Mouse (Mus musculus): Measurements from ENCODE around the gene Camk2b. TPM values are rescaled to one million over a fixed set of nuclear protein-coding genes. Genes with fewer than 3 reads are reported as not detected.

Camk2b gene
- polyA plus RNA-seq, 1 experiment from 2014 or later: 0.59 TPM

DNA sequence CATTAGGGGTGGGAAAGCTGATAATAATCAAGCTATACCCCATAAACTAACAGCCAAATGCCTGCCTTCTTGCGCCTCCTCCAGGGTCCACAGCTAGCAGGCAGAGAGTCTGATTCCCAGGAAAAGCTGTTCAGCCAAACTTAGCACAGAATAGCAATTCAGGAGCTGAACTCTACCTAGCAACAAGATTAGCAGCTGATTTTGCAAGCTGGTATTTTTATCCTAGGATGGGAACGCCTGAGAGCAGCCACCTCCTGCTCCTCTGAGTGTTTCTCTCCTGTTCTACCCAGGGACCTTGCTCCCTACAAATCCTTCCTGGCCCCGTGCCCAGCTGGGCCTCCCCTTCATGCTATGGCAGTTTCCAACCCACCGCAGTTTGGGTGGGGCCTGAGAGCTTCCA, 20.8 kb upstream of the Camk2b start:
- 46% methylated on average over 4 of the region's 4 CpGs for WGBS
- no peak for TF ChIP-seq CTCF (IDR thresholded peaks at IDR 0.05; ENCODE audit: low read depth)

DNA sequence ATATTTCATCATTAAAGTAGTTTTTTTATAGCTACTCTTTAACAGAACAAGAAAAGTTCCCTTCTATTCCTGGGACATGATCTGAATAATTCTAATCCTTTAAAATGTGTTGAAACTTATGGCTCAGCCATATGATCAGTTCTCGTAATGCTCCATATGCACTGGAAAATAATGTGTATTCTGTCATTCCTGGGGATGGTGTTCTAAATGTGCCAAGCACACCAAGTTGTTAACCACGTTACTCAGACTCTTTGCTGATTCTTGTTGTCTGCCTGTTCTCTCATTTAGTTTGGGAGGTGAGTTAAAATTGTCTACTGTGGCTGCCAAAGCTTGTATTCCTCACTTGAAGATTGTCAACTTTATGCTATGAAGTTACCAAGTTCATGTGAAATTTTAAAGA, 12.6 kb upstream of the Camk2b start:
- no peak for TF ChIP-seq CTCF (IDR thresholded peaks at IDR 0.05; ENCODE audit: low read depth)
- ATAC-seq (ENCODE audit: insufficient read depth) (no peak), DNase-seq (no peak)
- Histone ChIP-seq H3K9me3 (ENCODE audit: low read depth, low read length) (no peaks in the 10 kb centered on the region), H3K9ac (no peak overlapping the region), H3K27ac (ENCODE audit: low read depth) (no peak overlapping the region), H3K4me3 (ENCODE audit: low read depth, low read length) (no peak overlapping the region), H3K4me1 (ENCODE audit: insufficient read depth) (no peaks in the 10 kb centered on the region), H3K36me3 (ENCODE audit: insufficient read depth) (no peaks in the 10 kb centered on the region), H3K4me2 (no peak overlapping the region), H3K27me3 (ENCODE audit: insufficient read depth, low read length) (no peaks in the 10 kb centered on the region)
- WGBS: 83% methylated on average over 2 of the region's 2 CpGs

More for the DNA sequence above, 20.8 kb upstream of the Camk2b start:
- H3K9me3 ChIP-seq (ENCODE audit: low read depth, low read length): no peaks in the 10 kb centered on the region
- no peak overlapping the region for H3K4me2 ChIP-seq
- H3K27ac ChIP-seq (ENCODE audit: low read depth): no peak overlapping the region
- no peaks in the 10 kb centered on the region for H3K4me1 ChIP-seq (ENCODE audit: insufficient read depth)
- ATAC-seq (ENCODE audit: insufficient read depth) (no peak), DNase-seq (peak; percentile 14)
- H3K36me3 ChIP-seq (ENCODE audit: insufficient read depth): no peaks in the 10 kb centered on the region
- H3K9ac ChIP-seq: no peak overlapping the region
- H3K4me3 ChIP-seq (ENCODE audit: low read depth, low read length): no peak overlapping the region
- H3K27me3 ChIP-seq (ENCODE audit: insufficient read depth, low read length): no peaks in the 10 kb centered on the region

DNA sequence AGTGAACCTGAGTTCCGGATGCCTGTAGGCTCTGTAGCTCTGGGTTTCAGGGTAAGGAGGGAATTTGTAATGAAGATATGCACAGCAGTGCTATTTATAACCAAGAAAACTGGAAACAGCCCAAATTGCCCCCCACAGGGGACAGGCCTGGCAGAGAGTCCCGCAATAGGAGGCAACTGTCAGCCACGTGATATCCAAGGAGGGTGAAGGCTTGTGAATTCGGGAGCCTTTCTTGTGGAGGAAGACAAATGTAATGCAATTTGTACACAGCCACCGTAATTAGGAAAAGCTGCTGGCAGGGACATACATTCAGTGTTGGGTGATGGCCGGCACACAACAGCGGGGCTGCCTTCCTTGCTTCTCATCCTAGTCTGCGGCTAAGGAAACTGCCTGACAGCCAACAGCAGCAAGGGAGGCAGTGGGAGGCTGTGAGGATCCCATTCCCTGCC, 9.5 kb upstream of the Camk2b start:
- Histone ChIP-seq H3K4me3 (ENCODE audit: low read depth, low read length) (no peak overlapping the region), H3K4me2 (no peak overlapping the region), H3K9me3 (ENCODE audit: low read depth, low read length) (no peaks in the 10 kb centered on the region), H3K27ac (ENCODE audit: low read depth) (no peak overlapping the region), H3K4me1 (ENCODE audit: insufficient read depth) (no peaks in the 10 kb centered on the region), H3K36me3 (ENCODE audit: insufficient read depth) (no peaks in the 10 kb centered on the region), H3K9ac (no peak overlapping the region), H3K27me3 (ENCODE audit: insufficient read depth, low read length) (no peaks in the 10 kb centered on the region)
- 50% methylated on average over 8 of the region's 8 CpGs for WGBS
- no peak for TF ChIP-seq CTCF (IDR thresholded peaks at IDR 0.05; ENCODE audit: low read depth)
- DNase-seq: peak; percentile 55
- peak; percentile 56; the same call in 1 of the 2 replicates for ATAC-seq (ENCODE audit: insufficient read depth)

DNA sequence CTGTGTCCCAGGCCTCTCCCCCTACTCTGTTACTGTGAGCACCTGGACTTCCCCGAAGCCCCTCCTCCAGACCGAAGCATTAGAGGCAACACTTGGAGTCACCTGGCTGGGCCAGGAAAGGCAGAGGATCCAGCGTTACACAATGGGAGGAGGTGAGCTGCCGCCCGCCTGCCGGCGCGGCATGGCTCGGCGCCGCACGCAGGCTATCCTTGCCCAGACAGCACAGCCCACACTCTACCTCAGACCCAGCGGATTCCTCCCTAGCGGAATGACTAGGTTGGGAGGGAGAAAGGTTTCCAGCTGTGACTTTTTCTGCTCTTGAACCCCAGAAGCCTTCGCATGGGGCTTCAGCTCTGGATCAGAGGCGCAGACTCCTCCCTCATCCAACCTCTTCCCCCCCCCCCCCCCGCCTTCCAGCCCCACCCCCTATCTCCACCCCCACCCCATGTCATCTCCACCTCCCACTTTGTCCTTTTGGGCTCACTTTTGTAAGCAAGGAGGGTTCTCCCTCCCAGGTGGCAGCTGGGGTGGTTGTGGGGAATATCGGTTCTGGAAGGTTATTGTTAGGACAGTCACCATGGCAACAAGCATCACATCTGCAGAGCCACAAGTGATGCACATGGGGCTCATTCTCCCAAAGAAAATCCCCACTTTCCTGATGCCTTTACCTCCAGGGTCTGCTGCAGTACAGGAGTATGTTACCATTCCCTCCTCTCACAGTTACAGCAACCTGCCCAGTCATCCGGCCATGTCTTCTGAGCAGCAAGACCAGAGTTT, 2.2 kb upstream of the Camk2b start:
- Histone ChIP-seq H3K9me3 (ENCODE audit: low read depth, low read length) (no peaks in the 10 kb centered on the region), H3K27ac (ENCODE audit: low read depth) (no peak overlapping the region), H3K4me1 (ENCODE audit: insufficient read depth) (no peaks in the 10 kb centered on the region), H3K4me3 (ENCODE audit: low read depth, low read length) (no peak overlapping the region), H3K9ac (no peak overlapping the region), H3K4me2 (no peak overlapping the region), H3K27me3 (ENCODE audit: insufficient read depth, low read length) (peaks cover 59% of the 10 kb centered on the region), H3K36me3 (ENCODE audit: insufficient read depth) (no peaks in the 10 kb centered on the region)
- TF ChIP-seq CTCF (IDR thresholded peaks at IDR 0.05; ENCODE audit: low read depth): no peak
- WGBS: 8% methylated on average over 18 of the region's 19 CpGs
- DNase-seq: peak; percentile 12
- no peak for ATAC-seq (ENCODE audit: insufficient read depth)

DNA sequence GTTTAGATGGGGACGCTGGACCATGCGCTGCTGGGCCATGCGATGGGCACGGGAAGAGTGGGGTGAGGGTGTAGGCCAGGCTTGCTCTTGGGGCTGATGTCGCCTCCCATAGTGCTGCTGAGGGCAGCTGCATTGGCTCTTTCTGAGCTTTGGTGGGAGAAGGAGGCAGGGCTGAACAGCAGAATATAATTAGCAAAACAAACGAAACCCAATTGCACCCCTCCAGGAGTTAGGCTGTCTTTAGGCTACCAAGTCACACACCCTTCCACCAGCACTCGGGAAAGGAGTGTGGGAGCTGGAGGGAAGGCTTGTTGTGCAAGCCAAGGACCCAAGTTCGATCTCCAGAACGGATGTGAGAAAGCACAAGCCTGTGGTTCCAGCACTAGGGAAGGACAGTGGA, 998 bp upstream of the Camk2b start:
- Histone ChIP-seq H3K4me3 (ENCODE audit: low read depth, low read length) (no peak overlapping the region), H3K4me1 (ENCODE audit: insufficient read depth) (no peaks in the 10 kb centered on the region), H3K9me3 (ENCODE audit: low read depth, low read length) (no peaks in the 10 kb centered on the region), H3K27ac (ENCODE audit: low read depth) (no peak overlapping the region), H3K4me2 (no peak overlapping the region), H3K27me3 (ENCODE audit: insufficient read depth, low read length) (peaks cover 71% of the 10 kb centered on the region), H3K36me3 (ENCODE audit: insufficient read depth) (no peaks in the 10 kb centered on the region), H3K9ac (no peak overlapping the region)
- TF ChIP-seq CTCF (IDR thresholded peaks at IDR 0.05; ENCODE audit: low read depth): no peak
- WGBS: 47% methylated on average over 9 of the region's 9 CpGs
- ATAC-seq (ENCODE audit: insufficient read depth): no peak
- DNase-seq: no peak

DNA sequence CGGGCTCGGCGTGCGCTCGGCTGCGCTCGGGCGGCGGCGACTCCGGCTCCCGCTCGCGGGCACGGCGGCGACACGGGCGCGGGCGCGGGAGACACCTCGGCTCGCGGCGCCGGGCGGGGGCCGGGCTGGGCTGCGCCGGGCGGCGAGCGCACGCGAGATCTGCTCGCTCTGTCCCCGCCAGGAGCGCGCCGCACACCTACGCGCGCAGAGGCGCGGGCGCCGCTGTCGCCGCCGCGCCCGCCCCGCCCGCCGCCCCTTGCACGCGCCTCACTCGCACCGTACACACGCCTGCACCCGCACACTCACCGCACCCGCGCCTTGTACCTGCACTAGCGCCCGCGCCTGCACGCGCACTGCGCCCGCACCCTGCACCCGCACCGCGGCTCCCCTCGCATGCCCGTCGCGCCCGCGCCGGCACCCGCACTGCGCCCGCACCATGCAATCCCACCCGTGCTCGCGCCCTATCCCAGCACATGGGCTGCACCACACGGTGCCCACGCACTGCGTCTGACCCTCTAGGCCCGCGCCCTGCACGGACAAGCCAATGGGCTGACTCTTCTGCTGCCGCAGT, 526 bp downstream of the Camk2b start:
- under 1% methylated on average over 71 of the region's 95 CpGs for WGBS
- Histone ChIP-seq H3K4me3 (ENCODE audit: low read depth, low read length) (peak overlapping the region; percentile 47), H3K9me3 (ENCODE audit: low read depth, low read length) (no peaks in the 10 kb centered on the region), H3K9ac (peak overlapping the region; percentile 29), H3K27ac (ENCODE audit: low read depth) (no peak overlapping the region), H3K36me3 (ENCODE audit: insufficient read depth) (no peaks in the 10 kb centered on the region), H3K4me2 (peak overlapping the region; percentile 84), H3K4me1 (ENCODE audit: insufficient read depth) (no peaks in the 10 kb centered on the region), H3K27me3 (ENCODE audit: insufficient read depth, low read length) (peaks cover 71% of the 10 kb centered on the region)
- DNase-seq (peak; percentile 20), ATAC-seq (ENCODE audit: insufficient read depth) (0 out of 2 replicates have a peak, but pooled peaks have one; percentile 24)
- no peak for TF ChIP-seq CTCF (IDR thresholded peaks at IDR 0.05; ENCODE audit: low read depth)

DNA sequence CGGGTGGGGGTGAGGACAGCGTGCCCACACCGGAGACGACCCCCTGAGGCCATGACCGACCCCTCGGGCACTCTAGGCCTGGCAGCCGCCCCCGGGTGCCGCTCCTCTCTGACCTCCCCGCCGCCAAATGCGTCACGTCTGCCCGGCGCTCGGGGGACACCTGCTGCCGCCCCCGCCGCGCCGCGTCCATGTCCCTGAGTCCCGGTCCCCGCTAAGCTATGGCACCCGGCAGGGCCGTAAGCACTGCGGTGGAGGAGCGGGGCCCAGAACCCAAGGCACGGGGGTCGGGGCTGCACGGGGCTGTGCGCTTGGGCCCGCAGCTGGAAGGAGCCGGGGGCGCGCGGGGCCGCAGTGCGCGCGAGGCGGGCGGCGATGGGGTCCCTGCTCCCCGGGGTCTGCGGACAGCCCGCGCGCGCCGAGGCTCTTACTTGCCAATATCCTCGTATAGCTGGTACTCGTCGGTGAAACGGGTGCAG, 1.1 kb downstream of the Camk2b start:
- DNase-seq: no peak
- Histone ChIP-seq H3K27ac (ENCODE audit: low read depth) (no peak overlapping the region), H3K9ac (peak overlapping the region; percentile 29), H3K27me3 (ENCODE audit: insufficient read depth, low read length) (peaks cover 71% of the 10 kb centered on the region), H3K4me3 (ENCODE audit: low read depth, low read length) (peak overlapping the region; percentile 47), H3K4me2 (peak overlapping the region; percentile 84), H3K9me3 (ENCODE audit: low read depth, low read length) (no peaks in the 10 kb centered on the region), H3K36me3 (ENCODE audit: insufficient read depth) (no peaks in the 10 kb centered on the region), H3K4me1 (ENCODE audit: insufficient read depth) (no peaks in the 10 kb centered on the region)
- ATAC-seq (ENCODE audit: insufficient read depth): no peak; the same call in 1 of the 2 replicates
- 0% methylated on average over 53 of the region's 55 CpGs for WGBS
- TF ChIP-seq CTCF (IDR thresholded peaks at IDR 0.05; ENCODE audit: low read depth): no peak

All from lung, embryonic 14.5 days (tissue).